Mouse (Mus musculus): ENCODE data around the gene Cox7b. TPM values are rescaled to one million over a fixed set of nuclear protein-coding genes. Genes with fewer than 3 reads are reported as not detected.

The Cox7b gene
- total and polyA plus RNA-seq, 3 experiments, result 222 to 804 (median 712) TPM

- peaks cover 0 to 4% of the 10 kb centered on the region in 2 experiments for H3K36me3 ChIP-seq (replicated peaks in 1 of 2; ENCODE audit: control insufficient read depth in 1 of 2, insufficient read depth in 1 of 2, low read length in 1 of 2)
- in situ Hi-C loops (cut with MboI; ENCODE audit: low pct_ligation_motif_present, low pct_unique_long_range_greater_than_20kb, low sequenced_read_pairs), result no loop called here
- no peaks in the 10 kb centered on the region; the same call in 1 of the 2 replicates for H3K79me2 ChIP-seq (replicated peaks; ENCODE audit: control insufficient read depth, extremely low read depth, insufficient read depth, poor library complexity, severe bottlenecking)
- TF ChIP-seq PAX5 (IDR thresholded peaks at IDR 0.05; ENCODE audit: low read length) (no peak), ZMIZ1 (IDR thresholded peaks at IDR 0.05; ENCODE audit: low read depth, low read length) (no peak), E2F4 (IDR thresholded peaks at IDR 0.05; ENCODE audit: insufficient replicate concordance, low read depth, low read length) (no peak), MAFK (IDR thresholded peaks at IDR 0.05; ENCODE audit: insufficient replicate concordance, low read length) (no peak), USF2 (conservative IDR thresholded peaks at IDR 0.05; ENCODE audit: low read depth, low read length) (no peak), TCF12 (IDR thresholded peaks at IDR 0.05; ENCODE audit: low read depth, low read length) (no peak), CHD2 (IDR thresholded peaks at IDR 0.05; ENCODE audit: low read length) (no peak), TBP (conservative IDR thresholded peaks at IDR 0.05; ENCODE audit: low read depth, low read length) (no peak), NRF1 (IDR thresholded peaks at IDR 0.05; ENCODE audit: low read depth, low read length) (no peak), MEF2A (IDR thresholded peaks at IDR 0.05; ENCODE audit: borderline replicate concordance, low read depth, low read length) (no peak)
- H3K4me2 ChIP-seq (ENCODE audit: insufficient read depth, low read depth, poor library complexity, severe bottlenecking), result no peak overlapping the region
- DNase-seq (ENCODE audit: extremely low read depth), result no peak
- H3K27ac ChIP-seq (ENCODE audit: insufficient read depth, low read depth), result no peak overlapping the region
- H3K9me3 ChIP-seq (replicated peaks; ENCODE audit: low read length), result no peaks in the 10 kb centered on the region
- H3K4me3 ChIP-seq (replicated peaks in 1 of 3; ENCODE audit: low read depth in 2 of 3, low read length in 2 of 3, poor library complexity in 1 of 3), result no peak overlapping the region
- dilution Hi-C loops (cut with MboI; ENCODE audit: extremely low pct_ligation_motif_present, extremely low pct_unique_long_range_greater_than_20kb, low sequenced_read_pairs), result no loop called here
- H3K9ac ChIP-seq (ENCODE audit: insufficient read depth, low read depth), result no peak overlapping the region
- H3K4me1 ChIP-seq (ENCODE audit: control insufficient read depth in 1 of 2, insufficient read depth in 2 of 2), result no peaks in the 10 kb centered on the region
- H3K27me3 ChIP-seq (replicated peaks), result no peaks in the 10 kb centered on the region
These were observed 32.7 kb downstream of the Cox7b start for GRCm38 (mm10) chrX:106048191-106048590.

Other genes starting within 250 kb of the Cox7b start
- gene Atrx, start 86.3 kb upstream of the Cox7b start, total RNA-seq (2012; rRNA removed), result 64.3 and 67.1 TPM in 2 replicates
- 64.9 and 72.4 TPM in 2 replicates for gene Atrx, start 86.3 kb upstream of the Cox7b start, total RNA-seq (2014; rRNA removed)
- 83.6 and 87.5 TPM in 2 replicates for gene Atrx, start 86.3 kb upstream of the Cox7b start, polyA plus RNA-seq (2012; ENCODE audit: insufficient read length, low read depth)
- gene Magt1, start 3.8 kb upstream of the Cox7b start, total RNA-seq (2012; rRNA removed), result 55.1 and 60.7 TPM in 2 replicates
- gene Magt1, start 3.8 kb upstream of the Cox7b start, total RNA-seq (2014; rRNA removed), result 78.4 and 90.3 TPM in 2 replicates
- 48.5 and 64.5 TPM in 2 replicates for gene Magt1, start 3.8 kb upstream of the Cox7b start, polyA plus RNA-seq (2012; ENCODE audit: insufficient read length, low read depth)
- gene Atp7a, start 11.6 kb downstream of the Cox7b start, total RNA-seq (2012; rRNA removed), result 5.4 and 5.7 TPM in 2 replicates
- 2.2 and 2.6 TPM in 2 replicates for gene Atp7a, start 11.6 kb downstream of the Cox7b start, total RNA-seq (2014; rRNA removed)
- gene Atp7a, start 11.6 kb downstream of the Cox7b start, polyA plus RNA-seq (2012; ENCODE audit: insufficient read length, low read depth), result 3.9 and 4.0 TPM in 2 replicates
- not detected in 2 replicates for gene Tlr13, start 127.5 kb downstream of the Cox7b start, total RNA-seq (2012; rRNA removed)
- gene Tlr13, start 127.5 kb downstream of the Cox7b start, total RNA-seq (2014; rRNA removed), result not detected in 2 replicates
- gene Tlr13, start 127.5 kb downstream of the Cox7b start, polyA plus RNA-seq (2012; ENCODE audit: insufficient read length, low read depth), result 0.08 TPM in 1 of 2 replicates, not detected in the other
- 655 and 1,096 TPM in 2 replicates for gene Pgk1, start 171.4 kb downstream of the Cox7b start, total RNA-seq (2012; rRNA removed)
- 1,645 and 1,646 TPM in 2 replicates for gene Pgk1, start 171.4 kb downstream of the Cox7b start, total RNA-seq (2014; rRNA removed)
- 575 and 679 TPM in 2 replicates for gene Pgk1, start 171.4 kb downstream of the Cox7b start, polyA plus RNA-seq (2012; ENCODE audit: insufficient read length, low read depth)
- 1.7 and 3.1 TPM in 2 replicates for gene Taf9b, start 205.5 kb downstream of the Cox7b start, total RNA-seq (2012; rRNA removed)
- gene Taf9b, start 205.5 kb downstream of the Cox7b start, total RNA-seq (2014; rRNA removed), result 6.8 and 7.6 TPM in 2 replicates
- 3.8 and 4.3 TPM in 2 replicates for gene Taf9b, start 205.5 kb downstream of the Cox7b start, polyA plus RNA-seq (2012; ENCODE audit: insufficient read length, low read depth)
- gene Fnd3c2, start 239.7 kb downstream of the Cox7b start, total RNA-seq (2012; rRNA removed), result not detected in 2 replicates
- not detected in 2 replicates for gene Fnd3c2, start 239.7 kb downstream of the Cox7b start, total RNA-seq (2014; rRNA removed)
- not detected in 2 replicates for gene Fnd3c2, start 239.7 kb downstream of the Cox7b start, polyA plus RNA-seq (2012; ENCODE audit: insufficient read length, low read depth)